Mouse (Mus musculus) embryonic fibroblast, embryonic 13.5 days (primary cell): ENCODE measurements around the gene Hmces. TPM values are rescaled to one million over a fixed set of nuclear protein-coding genes. Genes with fewer than 3 reads are reported as not detected.
A peak's percentile ranks its signal among the peaks of the same experiment; 100 is the strongest.
"Not testable (repeated sequence)": the region's sequence is repeated elsewhere in the genome, so short reads cannot be mapped to it uniquely, and the experiment has no call there.

ENCODE experiments used
- H3K27ac ChIP-seq: 2 replicates; pipeline ENCODE4 v1.5.1; 2012; ENCODE audit warnings: low read length, control low read depth, inconsistent platforms; ENCODE audit not compliant: insufficient read depth
- H3K4me1 ChIP-seq: 2 replicates; pipeline ENCODE4 v1.6.1; 2011; ENCODE audit warnings: low read length; ENCODE audit not compliant: control insufficient read depth, insufficient read depth
- H3K4me3 ChIP-seq: 2 replicates; pipeline ENCODE4 v1.5.1; 2011; ENCODE audit warnings: mild to moderate bottlenecking, control low read depth, low read length; ENCODE audit not compliant: insufficient read depth
- CTCF ChIP-seq: IDR thresholded peaks from 2 replicates; pipeline ENCODE4 v1.5.1; 2011; ENCODE audit warnings: mild to moderate bottlenecking, control low read depth, low read length, moderate library complexity, borderline replicate concordance; ENCODE audit not compliant: insufficient read depth
- POLR2A ChIP-seq: IDR thresholded peaks from 2 replicates; pipeline ENCODE4 v1.6.1; 2011; ENCODE audit warnings: low read depth, mild to moderate bottlenecking, control low read depth, low read length, moderate library complexity
- polyA plus RNA-seq: library from polyadenylated mRNA; stranded (reverse); fragments of >200 nt; gene quantifications from 2 replicates; pipeline ENCODE4 v1.2.4, GENCODE M21; 2011; ENCODE audit warnings: low read depth; ENCODE audit not compliant: missing spikeins, insufficient read length

The Hmces gene
- polyA plus RNA-seq, 1 experiment: 23.4 TPM

GRCm38 (mm10) chr6:87914326-87915102 is 779 bp downstream of the Hmces start:
- Histone ChIP-seq H3K4me3 (peak overlapping the region; percentile 94), H3K27ac (peak overlapping the region; percentile 74), H3K4me1 (peaks cover 5% of the 10 kb centered on the region; the same call in 1 of the 2 replicates)
- TF ChIP-seq POLR2A: no peak; the same call in 1 of the 2 replicates
- TF ChIP-seq CTCF: no peak

- Histone ChIP-seq H3K4me1 (peaks cover 5% of the 10 kb centered on the region; the same call in 1 of the 2 replicates), H3K27ac (no peak overlapping the region), H3K4me3 (no peak overlapping the region)
- TF ChIP-seq POLR2A (no peak), CTCF (no peak)
These were observed 2.2 kb downstream of the Hmces start for GRCm38 (mm10) chr6:87915939-87916338.

- 0 out of 2 replicates have a peak, but pooled peaks cover 2% of the 10 kb centered on the region for H3K4me1 ChIP-seq
- TF ChIP-seq CTCF (no peak), POLR2A (no peak)
- H3K27ac ChIP-seq: no peak overlapping the region
- no peak overlapping the region for H3K4me3 ChIP-seq
These were observed 7.5 kb downstream of the Hmces start for GRCm38 (mm10) chr6:87921201-87921600.

- Histone ChIP-seq H3K27ac (no peak overlapping the region), H3K4me3 (no peak overlapping the region), H3K4me1 (no peaks in the 10 kb centered on the region)
- TF ChIP-seq CTCF: no peak
- TF ChIP-seq POLR2A: no peak
These were observed 9.9 kb downstream of the Hmces start for GRCm38 (mm10) chr6:87923624-87924023.

GRCm38 (mm10) chr6:87935037-87935436 is 21.3 kb downstream of the Hmces start:
- Histone ChIP-seq H3K4me1 (no peaks in the 10 kb centered on the region), H3K4me3 (no peak overlapping the region), H3K27ac (no peak overlapping the region)
- no peak for TF ChIP-seq CTCF
- TF ChIP-seq POLR2A: no peak

GRCm38 (mm10) chr6:87937178-87937788 is 23.5 kb downstream of the Hmces start:
- Histone ChIP-seq H3K4me3 (no peak overlapping the region), H3K4me1 (no peaks in the 10 kb centered on the region), H3K27ac (no peak overlapping the region)
- TF ChIP-seq CTCF (no peak), POLR2A (no peak)

- no peak overlapping the region for H3K4me3 ChIP-seq
- no peak overlapping the region for H3K27ac ChIP-seq
- no peaks in the 10 kb centered on the region for H3K4me1 ChIP-seq
- TF ChIP-seq POLR2A (no peak), CTCF (no peak)
These were observed 25.2 kb downstream of the Hmces start for GRCm38 (mm10) chr6:87938941-87939340.

- Histone ChIP-seq H3K4me1 (no peaks in the 10 kb centered on the region), H3K27ac (no peak overlapping the region), H3K4me3 (no peak overlapping the region)
- no peak for TF ChIP-seq CTCF
- TF ChIP-seq POLR2A: no peak
These were observed 28.4 kb downstream of the Hmces start for GRCm38 (mm10) chr6:87942179-87942578.

- not testable (repeated sequence) for H3K27ac ChIP-seq, H3K4me3 ChIP-seq, H3K4me1 ChIP-seq
These were observed 48.7 kb downstream of the Hmces start for GRCm38 (mm10) chr6:87962457-87962856.

- Histone ChIP-seq H3K27ac (no peak overlapping the region), H3K4me3 (no peak overlapping the region), H3K4me1 (no peaks in the 10 kb centered on the region)
- TF ChIP-seq CTCF: no peak
- no peak for TF ChIP-seq POLR2A
These were observed 56.3 kb downstream of the Hmces start for GRCm38 (mm10) chr6:87970041-87970440.
